In the genomic region with DNA sequence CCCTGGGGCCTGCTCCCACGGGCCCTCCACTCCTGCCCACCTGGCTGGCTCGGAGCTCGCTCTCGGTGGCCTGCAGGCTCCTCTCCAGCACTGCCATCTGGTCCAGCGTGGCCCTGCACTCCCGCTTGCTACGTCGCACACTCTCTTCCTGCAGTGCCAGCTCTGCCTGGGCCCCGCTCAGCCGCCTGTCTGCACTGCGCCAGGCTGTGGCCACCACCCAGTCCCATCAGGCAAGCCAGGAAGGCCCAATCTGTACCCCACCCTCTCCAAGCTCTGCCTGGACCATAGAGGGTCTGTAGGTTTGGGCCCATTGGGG, we compare ENCODE assay signal across 10 mouse cellular contexts. TPM values are rescaled to one million over a fixed set of nuclear protein-coding genes. Genes with fewer than 3 reads are reported as not detected.
A peak's percentile ranks its signal among the peaks of the same experiment; 100 is the strongest.
DNase-seq lines count a peak whose midpoint lies in the region; ATAC-seq lines count a peak whose summit lies in the region.
"Had no signal": no experiment of that assay in that cellular context is flagged by ENCODE, and none has a peak within 500 bp of the region (broad histone marks: within the 10 kb centered on the region; RNA-seq: fewer than 3 reads in every experiment).

No protein-coding gene starts in this region.

- ATAC-seq in hindbrain, embryonic 15.5 days (ENCODE audit: low FRiP score, low read depth): peak; percentile 2; the same call in 1 of the 2 replicates
- ATAC-seq in neural tube, embryonic 12.5 days (ENCODE audit: low FRiP score, low read depth): peak; percentile 45

- peak overlapping the region; percentile 88 for H3K27ac ChIP-seq in embryonic facial prominence, embryonic 10.5 days (replicated peaks)
- H3K27ac ChIP-seq in hindbrain, embryonic 15.5 days (replicated peaks): peak overlapping the region; percentile 79
- H3K27ac ChIP-seq in neural tube, embryonic 12.5 days: peak overlapping the region; percentile 79

- H3K4me2 ChIP-seq in hindbrain, embryonic 15.5 days: no peak overlapping the region
- no peak overlapping the region; the same call in 1 of the 2 replicates for H3K4me2 ChIP-seq in neural tube, embryonic 12.5 days (replicated peaks)

- peak overlapping the region; percentile 38; the same call in 1 of the 2 replicates for H3K4me3 ChIP-seq in embryonic facial prominence, embryonic 10.5 days
- H3K4me3 ChIP-seq in hindbrain, embryonic 15.5 days: no peak overlapping the region
- H3K4me3 ChIP-seq in neural tube, embryonic 12.5 days: no peak overlapping the region

- intact Hi-C loops in left cerebral cortex, postnatal 4 days (cut with DNase I): no loop called here

- 70% methylated on average over 11 of the region's 11 CpGs for WGBS in embryonic facial prominence, embryonic 10.5 days
- 50% methylated on average over 10 of the region's 11 CpGs for WGBS in hindbrain, embryonic 15.5 days
- WGBS in neural tube, embryonic 12.5 days: 58% methylated on average over 11 of the region's 11 CpGs

- H3K4me1 ChIP-seq in embryonic facial prominence, embryonic 10.5 days: peaks cover 56% of the 10 kb centered on the region
- peaks cover 44% of the 10 kb centered on the region for H3K4me1 ChIP-seq in hindbrain, embryonic 15.5 days (replicated peaks)
- H3K4me1 ChIP-seq in neural tube, embryonic 12.5 days: peaks cover 36% of the 10 kb centered on the region

- peak; percentile 61 for DNase-seq in left cerebral cortex, postnatal 4 days
- no peak for DNase-seq in left cerebral cortex, adult 8-10 months (ENCODE audit: low spot score in 2 of 2)
- DNase-seq in embryonic facial prominence, embryonic 10.5 days (ENCODE audit: low spot score): peak; percentile 34
- DNase-seq in right cerebral cortex, postnatal 10 days (ENCODE audit: low spot score in 2 of 2): no peak
- no peak for DNase-seq in gastrocnemius, postnatal 4 days (ENCODE audit: low spot score in 2 of 2)
- no peak for DNase-seq in adipocyte (ENCODE audit: low spot score)

- peaks cover 88% of the 10 kb centered on the region for H3K36me3 ChIP-seq in embryonic facial prominence, embryonic 10.5 days (replicated peaks)
- H3K36me3 ChIP-seq in hindbrain, embryonic 15.5 days: 0 out of 2 replicates have a peak, but pooled peaks cover 3% of the 10 kb centered on the region
- peaks cover 68% of the 10 kb centered on the region for H3K36me3 ChIP-seq in neural tube, embryonic 12.5 days

- H3K27me3 ChIP-seq in embryonic facial prominence, embryonic 10.5 days (replicated peaks; ENCODE audit: low read depth, poor library complexity, severe bottlenecking): no peaks in the 10 kb centered on the region
- no peaks in the 10 kb centered on the region for H3K27me3 ChIP-seq in hindbrain, embryonic 15.5 days
- H3K27me3 ChIP-seq in neural tube, embryonic 12.5 days (replicated peaks): no peaks in the 10 kb centered on the region

- no peaks in the 10 kb centered on the region for H3K9me3 ChIP-seq in embryonic facial prominence, embryonic 10.5 days
- H3K9me3 ChIP-seq in hindbrain, embryonic 15.5 days: no peaks in the 10 kb centered on the region
- no peaks in the 10 kb centered on the region for H3K9me3 ChIP-seq in neural tube, embryonic 12.5 days

- H3K9ac ChIP-seq in hindbrain, embryonic 15.5 days: no peak overlapping the region
- H3K9ac ChIP-seq in neural tube, embryonic 12.5 days: peak overlapping the region; percentile 10; the same call in 1 of the 2 replicates

RNA-seq across cellular contexts. Expression of gene Mfap2, which starts 11.4 kb away (rescaled TPM):
- total RNA-seq in left cerebral cortex, postnatal 4 days (2021): 10 to 100 TPM; 37.0 to 39.0 TPM
- 1 to 10 TPM; 1.8 to 5.2 (median 3.3) TPM for total RNA-seq in left cerebral cortex, adult 8-10 months (2022)
- polyA plus RNA-seq in embryonic facial prominence, embryonic 10.5 days (2016; fragmentation: Nextera tagmentation; extraction: Ambion mirVana): 399 and 480 TPM in 2 replicates
- 161 and 173 TPM in 2 replicates for polyA plus RNA-seq in hindbrain, embryonic 15.5 days (2015; fragmentation: Nextera tagmentation; extraction: Ambion mirVana)
- polyA plus RNA-seq in neural tube, embryonic 12.5 days (2016; fragmentation: Nextera tagmentation; extraction: Ambion mirVana): 265 and 278 TPM in 2 replicates
- total RNA-seq in gastrocnemius, postnatal 4 days (2021): 100 to 1,000 TPM; 175 to 183 TPM
- total RNA-seq: common myeloid progenitor, adult 5-6 weeks; MEL had no signal

RNA-seq across cellular contexts. Expression of gene Atp13a2, which starts 34.9 kb away (rescaled TPM):
- total RNA-seq in left cerebral cortex, postnatal 4 days (2021): 100 to 1,000 TPM; 237 to 241 TPM
- total RNA-seq in left cerebral cortex, adult 8-10 months (2022): 100 to 1,000 TPM; 141 to 156 (median 150) TPM
- 42.4 and 43.2 TPM in 2 replicates for polyA plus RNA-seq in embryonic facial prominence, embryonic 10.5 days (2016; fragmentation: Nextera tagmentation; extraction: Ambion mirVana)
- polyA plus RNA-seq in hindbrain, embryonic 15.5 days (2015; fragmentation: Nextera tagmentation; extraction: Ambion mirVana): 181 and 193 TPM in 2 replicates
- polyA plus RNA-seq in neural tube, embryonic 12.5 days (2016; fragmentation: Nextera tagmentation; extraction: Ambion mirVana): 121 and 126 TPM in 2 replicates
- total RNA-seq in gastrocnemius, postnatal 4 days (2021): 10 to 100 TPM; 28.4 to 28.6 TPM

RNA-seq across cellular contexts. Expression of gene Crocc, which starts 38.8 kb away (rescaled TPM):
- 10 to 100 TPM; 36.7 to 37.2 TPM for total RNA-seq in left cerebral cortex, postnatal 4 days (2021)
- 10 to 100 TPM; 44.2 to 69.2 (median 54.3) TPM for total RNA-seq in left cerebral cortex, adult 8-10 months (2022)
- polyA plus RNA-seq in embryonic facial prominence, embryonic 10.5 days (2016; fragmentation: Nextera tagmentation; extraction: Ambion mirVana): 11.0 and 11.3 TPM in 2 replicates
- 6.2 and 7.7 TPM in 2 replicates for polyA plus RNA-seq in hindbrain, embryonic 15.5 days (2015; fragmentation: Nextera tagmentation; extraction: Ambion mirVana)
- 11.7 and 12.8 TPM in 2 replicates for polyA plus RNA-seq in neural tube, embryonic 12.5 days (2016; fragmentation: Nextera tagmentation; extraction: Ambion mirVana)
- 10 to 100 TPM; 10.4 to 11.6 TPM for total RNA-seq in gastrocnemius, postnatal 4 days (2021)

RNA-seq across cellular contexts. Expression of gene Necap2, which starts 56.6 kb away (rescaled TPM):
- 10 to 100 TPM; 36.6 to 41.4 TPM for total RNA-seq in left cerebral cortex, postnatal 4 days (2021)
- total RNA-seq in left cerebral cortex, adult 8-10 months (2022): 10 to 100 TPM; 37.3 to 59.5 (median 44.3) TPM
- polyA plus RNA-seq in embryonic facial prominence, embryonic 10.5 days (2016; fragmentation: Nextera tagmentation; extraction: Ambion mirVana): 65.6 and 69.4 TPM in 2 replicates
- 50.6 and 56.2 TPM in 2 replicates for polyA plus RNA-seq in hindbrain, embryonic 15.5 days (2015; fragmentation: Nextera tagmentation; extraction: Ambion mirVana)
- 55.0 and 61.2 TPM in 2 replicates for polyA plus RNA-seq in neural tube, embryonic 12.5 days (2016; fragmentation: Nextera tagmentation; extraction: Ambion mirVana)
- 10 to 100 TPM; 36.8 to 37.8 TPM for total RNA-seq in gastrocnemius, postnatal 4 days (2021)

Comparison
In these comparisons a context has a peak if more than half of its experiments do, and no peak if none do; other contexts are left out.
1. DNase-seq: peak in left cerebral cortex, postnatal 4 days (single experiment) and embryonic facial prominence, embryonic 10.5 days (single experiment); none in left cerebral cortex, adult 8-10 months (0 of 2), right cerebral cortex, postnatal 10 days (0 of 2), gastrocnemius, postnatal 4 days (0 of 2) and adipocyte (single experiment).
2. RNA of gene Mfap2, which starts 11.4 kb away (total RNA-seq): 175 to 183 TPM in gastrocnemius, postnatal 4 days and 37.0 to 39.0 TPM in left cerebral cortex, postnatal 4 days; 1.8 to 5.2 TPM in left cerebral cortex, adult 8-10 months; every median in the first group is over 4 times any median in the second.
3. RNA of gene Atp13a2, which starts 34.9 kb away (total RNA-seq): 237 to 241 TPM in left cerebral cortex, postnatal 4 days and 141 to 156 TPM in left cerebral cortex, adult 8-10 months; 28.4 to 28.6 TPM in gastrocnemius, postnatal 4 days; every median in the first group is over 4 times any median in the second.
4. Peak in every context shown above with its lines, with median percentiles within 50 percentile points of each other: H3K27ac ChIP-seq.